Mouse (Mus musculus) neural tube, embryonic 14.5 days (tissue): ENCODE results near the gene Gm49721. TPM values are rescaled to one million over a fixed set of nuclear protein-coding genes. Genes with fewer than 3 reads are reported as not detected.
"Not testable (repeated sequence)": the region's sequence is repeated elsewhere in the genome, so short reads cannot be mapped to it uniquely, and the experiment has no call there.

Source experiments
- ATAC-seq: fragments of 200-750 bp; cut with Nextera tagmentation; 2 replicates; pipeline ENCODE4 v1.8.0; 2017; ENCODE audit warnings: low read depth, mild to moderate bottlenecking, moderate TSS enrichment, moderate library complexity
- H3K27ac ChIP-seq: fragments of 300-500 bp; sonication (generic); 2 replicates; pipeline ENCODE4 v1.5.1; 2014; ENCODE audit warnings: low read depth, mild to moderate bottlenecking, control low read depth, low read length, moderate library complexity, mixed read lengths
- H3K27me3 ChIP-seq: fragments of 300-500 bp; sonication (generic); 2 replicates; pipeline ENCODE4 v1.6.1; 2014; ENCODE audit warnings: low read length; ENCODE audit not compliant: control insufficient read depth, insufficient read depth
- H3K36me3 ChIP-seq: fragments of 300-500 bp; sonication (generic); 2 replicates; pipeline ENCODE4 v1.6.1; 2014; ENCODE audit warnings: low read length, mixed read lengths; ENCODE audit not compliant: control insufficient read depth, insufficient read depth
- H3K4me1 ChIP-seq: fragments of 300-500 bp; sonication (generic); 2 replicates; pipeline ENCODE4 v1.6.1; 2014; ENCODE audit warnings: low read length; ENCODE audit not compliant: control insufficient read depth, insufficient read depth
- H3K4me2 ChIP-seq: fragments of 300-500 bp; sonication (generic); 2 replicates; pipeline ENCODE4 v1.6.1; 2014; ENCODE audit warnings: mild to moderate bottlenecking, low read depth, low read length, control low read depth
- H3K4me3 ChIP-seq: fragments of 300-500 bp; sonication (generic); 2 replicates; pipeline ENCODE4 v1.5.1; 2014; ENCODE audit warnings: low read depth, low read length, control low read depth, mixed read lengths
- H3K9ac ChIP-seq: fragments of 300-500 bp; sonication (generic); replicated peaks from 2 replicates; pipeline ENCODE4 v1.6.1; 2014; ENCODE audit warnings: low read depth, mild to moderate bottlenecking, control low read depth, low read length, mixed read lengths
- H3K9me3 ChIP-seq: fragments of 300-500 bp; sonication (generic); 2 replicates; pipeline ENCODE4 v1.6.1; 2016; ENCODE audit warnings: low read length; ENCODE audit not compliant: control insufficient read depth
- WGBS: fragments of 180-500 bp; shearing (Covaris S2); extraction: QIAGEN DNeasy Blood & Tissue Kit; methylation state at CpG from one replicate; pipeline ENCODE4 v1.1.7; 2014; 5-methylcytosine and 5-hydroxymethylcytosine counted together
- polyA plus RNA-seq: library from polyadenylated mRNA; unstranded; fragments of >200 nt; fragmentation: Nextera tagmentation; extraction: Ambion mirVana; gene quantifications from 2 replicates; pipeline ENCODE4 v1.2.1, GENCODE M21; 2014

Gm49721 gene
- polyA plus RNA-seq, 1 experiment from 2014 or later, result not detected

DNA sequence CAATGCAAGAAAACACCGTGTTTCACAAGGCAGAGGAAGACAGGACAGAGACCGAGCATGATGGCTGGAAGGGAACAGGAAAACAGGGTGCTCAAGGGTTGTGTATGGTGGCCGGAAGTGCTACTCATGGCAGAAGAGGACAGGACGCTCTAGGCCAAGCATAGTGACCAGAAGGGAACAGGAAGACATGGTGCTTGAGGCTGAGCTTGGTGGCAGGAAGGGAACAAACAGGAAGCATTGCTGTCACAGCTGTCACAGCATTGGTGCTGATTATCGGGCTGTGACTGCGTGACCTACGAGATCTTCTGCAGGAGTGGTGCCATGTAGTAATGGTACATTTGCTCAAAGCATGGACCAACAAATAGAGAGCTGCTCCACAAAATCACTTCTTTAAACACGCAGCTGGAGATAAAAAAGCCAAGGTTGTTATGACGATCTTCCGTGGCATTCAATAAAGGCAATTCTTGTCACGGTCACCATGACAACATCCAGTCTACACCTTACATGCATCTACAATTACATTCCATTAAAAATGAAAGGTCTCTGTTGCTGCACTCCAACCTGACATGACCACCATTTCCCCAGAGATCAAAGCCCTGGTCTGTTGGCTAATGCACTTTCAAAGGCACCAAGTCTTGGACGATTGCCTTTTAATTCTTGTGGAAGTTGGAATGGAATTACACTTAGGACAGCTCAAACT is 106.9 kb downstream of the Gm49721 start:
- not testable (repeated sequence) for H3K36me3 ChIP-seq, H3K4me1 ChIP-seq, H3K27ac ChIP-seq, H3K9ac ChIP-seq, H3K27me3 ChIP-seq, H3K4me2 ChIP-seq, H3K9me3 ChIP-seq, ATAC-seq, H3K4me3 ChIP-seq
- no CpG with 5 or more reads among the region's 12 CpGs for WGBS

DNA sequence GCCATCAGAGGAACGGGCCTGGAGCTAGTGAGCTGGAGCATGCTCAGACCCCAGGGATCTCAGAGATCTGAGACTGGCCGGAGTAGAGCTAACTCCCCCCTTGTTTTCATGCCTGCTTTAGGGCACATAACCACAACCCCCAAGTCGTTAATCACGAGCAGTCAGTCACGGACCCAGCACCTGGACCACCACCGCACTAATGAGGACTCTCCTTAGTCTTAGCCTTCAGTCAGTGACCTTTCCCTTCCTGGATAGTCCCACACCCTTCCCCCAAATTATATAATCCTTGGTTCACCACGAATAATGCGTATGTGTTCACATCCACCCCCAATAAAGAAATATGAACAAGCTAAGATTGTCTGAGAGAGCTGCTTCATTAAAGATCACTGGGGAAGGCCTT is 108.1 kb downstream of the Gm49721 start:
- H3K9me3 ChIP-seq, H3K4me1 ChIP-seq, ATAC-seq, H3K4me2 ChIP-seq, H3K4me3 ChIP-seq, H3K27me3 ChIP-seq, H3K27ac ChIP-seq, H3K36me3 ChIP-seq, H3K9ac ChIP-seq: not testable (repeated sequence)
- 68% methylated on average over 6 of the region's 8 CpGs for WGBS

Other genes with a start within 250 kb of the Gm49721 start
- 50.5 and 62.8 TPM in 2 replicates for gene Ezr, start 196.1 kb upstream of the Gm49721 start, polyA plus RNA-seq
- gene Rsph3b, start 30.2 kb upstream of the Gm49721 start, polyA plus RNA-seq, result 57.8 and 63.5 TPM in 2 replicates
- gene Tagap1, start 17.7 kb upstream of the Gm49721 start, polyA plus RNA-seq, result 64.9 and 75.2 TPM in 2 replicates
- 66.0 and 91.2 TPM in 2 replicates for gene Rnaset2b, start 8.3 kb upstream of the Gm49721 start, polyA plus RNA-seq
- not detected in 2 replicates for gene Gm1604a, start 46.7 kb downstream of the Gm49721 start, polyA plus RNA-seq
- 20.7 and 27.8 TPM in 2 replicates for gene Rps6ka2, start 191.2 kb downstream of the Gm49721 start, polyA plus RNA-seq